Mouse (Mus musculus) forebrain, embryonic 13.5 days (tissue): ENCODE measurements around the gene Smo. TPM values are rescaled to one million over a fixed set of nuclear protein-coding genes. Genes with fewer than 3 reads are reported as not detected.
"Not testable (repeated sequence)": the region's sequence is repeated elsewhere in the genome, so short reads cannot be mapped to it uniquely, and the experiment has no call there.

Source experiments
- ATAC-seq: fragments of 200-750 bp; cut with Nextera tagmentation; 2 replicates; pipeline ENCODE4 v1.8.0; 2017
- H3K27ac ChIP-seq: fragments of 300-500 bp; sonication (generic); 2 replicates; pipeline ENCODE4 v1.5.1; 2015; ENCODE audit warnings: inconsistent platforms, mild to moderate bottlenecking, moderate library complexity
- H3K27me3 ChIP-seq: fragments of 300-500 bp; sonication (generic); 2 replicates; pipeline ENCODE4 v1.6.1; 2015; ENCODE audit warnings: mild to moderate bottlenecking, inconsistent platforms
- H3K36me3 ChIP-seq: fragments of 300-500 bp; sonication (generic); 2 replicates; pipeline ENCODE4 v1.6.1; 2015; ENCODE audit warnings: mild to moderate bottlenecking, inconsistent platforms; ENCODE audit not compliant: poor library complexity, severe bottlenecking
- H3K4me1 ChIP-seq: fragments of 300-500 bp; sonication (generic); 2 replicates; pipeline ENCODE4 v1.6.1; 2015; ENCODE audit warnings: inconsistent platforms
- H3K4me2 ChIP-seq: fragments of 300-500 bp; sonication (generic); 2 replicates; pipeline ENCODE4 v1.6.1; 2015; ENCODE audit warnings: inconsistent platforms, mild to moderate bottlenecking, moderate library complexity
- H3K4me3 ChIP-seq: fragments of 300-500 bp; sonication (generic); 2 replicates; pipeline ENCODE4 v1.5.1; 2015; ENCODE audit warnings: mild to moderate bottlenecking, inconsistent platforms
- H3K9ac ChIP-seq: fragments of 300-500 bp; sonication (generic); 2 replicates; pipeline ENCODE4 v1.6.1; 2015; ENCODE audit warnings: mild to moderate bottlenecking, inconsistent platforms
- H3K9me3 ChIP-seq: fragments of 300-500 bp; sonication (generic); replicated peaks from 2 replicates; pipeline ENCODE4 v1.6.1; 2016; ENCODE audit warnings: inconsistent platforms
- WGBS: fragments of 180-500 bp; shearing (Covaris S2); methylation state at CpG from one replicate; pipeline ENCODE4 v1.1.7; 2015; 5-methylcytosine and 5-hydroxymethylcytosine counted together
- polyA plus RNA-seq: library from polyadenylated mRNA; unstranded; fragments of >200 nt; fragmentation: Nextera tagmentation; extraction: Ambion mirVana; gene quantifications from 2 replicates; pipeline ENCODE4 v1.2.1, GENCODE M21; 2015

Smo gene
- polyA plus RNA-seq, 1 experiment from 2014 or later = 20.5 TPM

GRCm38 (mm10) chr6:29729491-29729890 lies 5.8 kb upstream of the Smo start:
- no peak overlapping the region for H3K9ac ChIP-seq
- whole genome bisulfite sequencing = 79% methylated on average over 1 of the region's 1 CpGs
- ATAC-seq = no peak

GRCm38 (mm10) chr6:29735689-29736451 lies 567 bp downstream of the Smo start:
- Histone ChIP-seq H3K9me3 (no peaks in the 10 kb centered on the region), H3K4me2 (peak overlapping the region; percentile 79), H3K4me3 (peak overlapping the region; percentile 82), H3K4me1 (peaks cover 26% of the 10 kb centered on the region), H3K36me3 (peaks cover 8% of the 10 kb centered on the region), H3K27ac (peak overlapping the region; percentile 87), H3K27me3 (no peaks in the 10 kb centered on the region), H3K9ac (peak overlapping the region; percentile 94)
- ATAC-seq = peak; percentile 87
- under 1% methylated on average over 67 of the region's 75 CpGs for WGBS

More at GRCm38 (mm10) chr6:29729491-29729890, 5.8 kb upstream of the Smo start:
- H3K27me3 ChIP-seq = no peaks in the 10 kb centered on the region
- no peaks in the 10 kb centered on the region for H3K36me3 ChIP-seq
- H3K9me3 ChIP-seq = no peaks in the 10 kb centered on the region
- no peaks in the 10 kb centered on the region for H3K4me1 ChIP-seq
- no peak overlapping the region for H3K27ac ChIP-seq
- H3K4me2 ChIP-seq = no peak overlapping the region
- no peak overlapping the region for H3K4me3 ChIP-seq

GRCm38 (mm10) chr6:29736610-29737458 lies 1.5 kb downstream of the Smo start:
- peaks cover 8% of the 10 kb centered on the region for H3K36me3 ChIP-seq
- H3K27ac ChIP-seq = 0 out of 2 replicates have a peak overlapping the region, but pooled peaks have one; percentile 87

DNA sequence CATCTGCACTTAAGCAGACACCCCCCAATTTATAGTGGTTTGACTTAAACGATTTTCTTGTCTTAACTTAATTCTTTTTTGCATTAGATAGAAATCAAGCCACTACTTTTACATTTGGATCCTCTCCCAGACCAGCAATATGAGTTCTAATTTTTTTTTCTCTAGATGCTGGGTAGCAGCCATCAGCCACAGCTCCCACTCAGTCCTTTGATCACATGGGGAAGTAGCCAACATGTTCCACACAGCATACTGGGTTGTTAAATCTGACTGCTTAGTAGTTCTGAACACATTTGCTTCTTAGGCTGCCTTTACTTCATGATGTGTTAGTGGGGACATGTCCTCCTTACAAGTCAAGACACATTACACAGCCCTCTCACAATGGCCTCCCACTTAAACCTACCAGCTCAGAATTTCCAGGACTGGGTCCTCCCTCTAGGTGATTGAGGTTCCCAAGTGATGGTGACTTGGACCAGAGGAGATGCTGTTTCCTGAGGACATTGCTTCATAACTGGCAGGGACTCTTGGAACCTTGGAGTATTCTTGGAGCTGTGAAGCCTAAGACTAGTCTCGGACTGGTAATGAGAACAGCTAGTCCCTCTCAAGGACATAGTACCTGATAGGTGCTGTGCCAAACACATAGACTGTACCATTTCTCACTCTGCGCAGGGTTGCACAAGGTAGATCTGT lies 16.3 kb downstream of the Smo start:
- Histone ChIP-seq H3K4me1 (no peaks in the 10 kb centered on the region), H3K27me3 (no peaks in the 10 kb centered on the region), H3K9ac (no peak overlapping the region), H3K9me3 (peaks cover 5% of the 10 kb centered on the region), H3K4me3 (no peak overlapping the region), H3K27ac (no peak overlapping the region), H3K36me3 (peaks cover 24% of the 10 kb centered on the region), H3K4me2 (no peak overlapping the region)
- ATAC-seq = no peak; the same call in 1 of the 2 replicates
- 92% methylated on average over 3 of the region's 3 CpGs for WGBS

More at GRCm38 (mm10) chr6:29736610-29737458, 1.5 kb downstream of the Smo start:
- H3K4me2 ChIP-seq = peak overlapping the region; percentile 79
- H3K27me3 ChIP-seq = no peaks in the 10 kb centered on the region
- H3K4me3 ChIP-seq = peak overlapping the region; percentile 82
- H3K9ac ChIP-seq = peak overlapping the region; percentile 94
- H3K9me3 ChIP-seq = no peaks in the 10 kb centered on the region
- ATAC-seq = no peak
- 21% methylated on average over 13 of the region's 13 CpGs for WGBS
- peaks cover 26% of the 10 kb centered on the region for H3K4me1 ChIP-seq

GRCm38 (mm10) chr6:29753336-29753735 lies 18.0 kb downstream of the Smo start:
- no peak for ATAC-seq
- H3K4me2 ChIP-seq = no peak overlapping the region
- H3K9me3 ChIP-seq = peaks cover 2% of the 10 kb centered on the region
- H3K4me1 ChIP-seq = no peaks in the 10 kb centered on the region
- 85% methylated on average over 11 of the region's 11 CpGs for WGBS
- H3K27me3 ChIP-seq = no peaks in the 10 kb centered on the region
- H3K36me3 ChIP-seq = peaks cover 42% of the 10 kb centered on the region
- H3K4me3 ChIP-seq = no peak overlapping the region
- no peak overlapping the region for H3K27ac ChIP-seq
- no peak overlapping the region; the same call in 1 of the 2 replicates for H3K9ac ChIP-seq

DNA sequence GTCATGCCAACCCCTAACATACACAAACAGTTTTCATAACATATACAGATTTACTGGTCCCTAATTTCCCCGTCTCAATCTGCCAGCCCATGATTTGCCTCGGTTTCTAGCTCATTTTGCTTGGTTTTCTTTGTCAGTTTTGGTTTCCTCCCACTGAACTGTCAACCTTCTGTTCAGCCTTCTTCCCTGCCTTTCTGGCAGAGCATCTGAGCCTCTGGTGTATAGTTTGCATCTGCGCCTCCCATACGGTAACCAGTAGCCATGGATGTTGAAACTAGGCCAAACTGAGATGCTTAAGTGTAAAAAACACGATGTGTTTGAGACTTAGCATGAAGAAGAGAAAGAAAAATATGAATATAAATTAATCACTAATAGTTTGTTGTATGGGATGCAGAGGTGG lies 20.7 kb downstream of the Smo start:
- ATAC-seq = no peak; the same call in 1 of the 2 replicates
- Histone ChIP-seq H3K9ac (no peak overlapping the region), H3K27ac (no peak overlapping the region), H3K36me3 (peaks cover 59% of the 10 kb centered on the region), H3K9me3 (no peaks in the 10 kb centered on the region), H3K4me1 (no peaks in the 10 kb centered on the region), H3K4me2 (no peak overlapping the region), H3K27me3 (no peaks in the 10 kb centered on the region), H3K4me3 (no peak overlapping the region)
- 84% methylated on average over 5 of the region's 5 CpGs for WGBS

DNA sequence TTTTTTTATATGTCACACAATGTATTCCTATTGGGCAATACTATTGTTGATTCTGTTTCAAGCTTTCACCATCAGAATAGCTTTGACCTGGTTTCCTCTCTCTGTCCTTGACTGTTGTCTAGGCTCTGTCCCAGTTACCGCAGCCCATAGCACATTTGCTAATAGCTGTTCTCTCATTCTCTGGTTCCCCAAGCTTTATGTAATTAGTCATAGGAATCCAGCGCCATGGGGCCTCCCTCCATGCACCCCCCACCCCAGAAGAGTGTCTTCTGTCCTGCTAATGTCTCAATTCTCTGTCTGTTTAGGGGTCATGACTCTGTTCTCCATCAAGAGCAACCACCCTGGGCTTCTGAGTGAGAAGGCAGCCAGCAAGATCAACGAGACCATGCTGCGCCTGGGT lies 21.2 kb downstream of the Smo start:
- no peak for ATAC-seq
- H3K9ac ChIP-seq = no peak overlapping the region
- H3K27me3 ChIP-seq = no peaks in the 10 kb centered on the region
- H3K9me3 ChIP-seq = no peaks in the 10 kb centered on the region
- 88% methylated on average over 4 of the region's 4 CpGs for WGBS
- H3K36me3 ChIP-seq = peaks cover 63% of the 10 kb centered on the region
- H3K27ac ChIP-seq = no peak overlapping the region
- no peaks in the 10 kb centered on the region for H3K4me1 ChIP-seq
- H3K4me2 ChIP-seq = no peak overlapping the region
- no peak overlapping the region for H3K4me3 ChIP-seq

- Histone ChIP-seq H3K4me3 (no peak overlapping the region), H3K9ac (no peak overlapping the region), H3K27ac (0 out of 2 replicates have a peak overlapping the region, but pooled peaks have one; percentile 11), H3K4me2 (no peak overlapping the region), H3K9me3 (no peaks in the 10 kb centered on the region), H3K27me3 (no peaks in the 10 kb centered on the region), H3K36me3 (peaks cover 63% of the 10 kb centered on the region), H3K4me1 (no peaks in the 10 kb centered on the region)
- 39% methylated on average over 4 of the region's 4 CpGs for WGBS
- ATAC-seq = peak; percentile 46; the same call in 1 of the 2 replicates
Measured at GRCm38 (mm10) chr6:29758417-29758816, 23.1 kb downstream of the Smo start.

GRCm38 (mm10) chr6:29759012-29759679 lies 23.8 kb downstream of the Smo start:
- Histone ChIP-seq H3K9ac (peak overlapping the region; percentile 1; the same call in 1 of the 2 replicates), H3K9me3 (no peaks in the 10 kb centered on the region), H3K4me1 (no peaks in the 10 kb centered on the region), H3K36me3 (peaks cover 58% of the 10 kb centered on the region), H3K4me2 (no peak overlapping the region), H3K27me3 (no peaks in the 10 kb centered on the region), H3K27ac (no peak overlapping the region), H3K4me3 (no peak overlapping the region)
- 0 out of 2 replicates have a peak, but pooled peaks have one; percentile 5 for ATAC-seq
- WGBS = 86% methylated on average over 13 of the region's 13 CpGs

- not testable (repeated sequence) for H3K4me2 ChIP-seq, H3K9ac ChIP-seq, ATAC-seq, H3K4me1 ChIP-seq, H3K27ac ChIP-seq, H3K4me3 ChIP-seq, H3K9me3 ChIP-seq, H3K27me3 ChIP-seq
- 93% methylated on average over 1 of the region's 2 CpGs for WGBS
- H3K36me3 ChIP-seq = peaks cover 46% of the 10 kb centered on the region
Measured at GRCm38 (mm10) chr6:29760397-29760796, 25.1 kb downstream of the Smo start.

GRCm38 (mm10) chr6:29761282-29761681 lies 26.0 kb downstream of the Smo start:
- H3K4me3 ChIP-seq = no peak overlapping the region
- no peak for ATAC-seq

More at GRCm38 (mm10) chr6:29761282-29761681, 26.0 kb downstream of the Smo start:
- peaks cover 42% of the 10 kb centered on the region for H3K36me3 ChIP-seq
- H3K27me3 ChIP-seq = no peaks in the 10 kb centered on the region
- no peak overlapping the region for H3K9ac ChIP-seq
- WGBS = 85% methylated on average over 4 of the region's 4 CpGs
- H3K9me3 ChIP-seq = no peaks in the 10 kb centered on the region
- H3K4me2 ChIP-seq = no peak overlapping the region
- no peaks in the 10 kb centered on the region for H3K4me1 ChIP-seq
- H3K27ac ChIP-seq = no peak overlapping the region
